Mouse (Mus musculus): ENCODE data around the gene Pagr1b. TPM values are rescaled to one million over a fixed set of nuclear protein-coding genes. Genes with fewer than 3 reads are reported as not detected.

The Pagr1b gene
- total RNA-seq, 2 experiments from 2014 or later = 0.66 to 2.3 TPM

DNA sequence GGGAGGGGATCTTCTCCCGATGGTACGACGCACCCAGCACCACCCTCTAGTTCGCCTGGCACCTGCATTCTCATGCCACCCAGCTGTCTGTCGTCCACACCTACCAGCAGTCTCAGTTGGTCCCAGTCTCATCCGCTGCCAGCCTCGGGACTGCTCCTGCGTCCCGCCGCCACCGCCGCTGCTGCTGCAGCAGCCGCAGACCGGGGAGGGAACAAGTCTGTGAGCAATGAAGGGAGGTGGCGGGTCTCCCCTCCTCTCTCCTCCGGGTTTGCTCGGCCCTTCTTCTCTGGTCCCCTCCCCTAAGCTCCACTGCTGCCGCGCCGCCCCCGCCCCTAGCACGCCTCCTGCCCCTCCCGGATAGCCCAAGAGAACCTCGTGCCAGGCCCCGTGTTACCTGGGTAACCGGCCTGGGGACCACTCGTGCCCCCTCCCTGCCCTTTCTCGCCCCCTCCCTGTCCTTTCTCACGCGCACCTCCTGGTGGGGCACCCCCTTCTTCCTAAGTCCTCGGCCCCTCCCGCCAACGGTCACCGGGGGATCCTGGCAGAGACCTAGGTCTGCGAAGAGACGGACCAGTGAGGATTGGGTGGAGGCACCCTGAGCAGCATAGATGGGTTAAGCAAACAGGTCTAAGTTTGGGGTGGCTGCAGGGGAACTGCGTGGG, 4.7 kb upstream of the Pagr1b start, which contains the start of the genes Gm42742 and Prrt2:
TSS of gene Gm42742 (minus strand) at position 197 of the 662 bp plus-strand sequence.
TSS of gene Prrt2 (minus strand) at position 311 of the 662 bp plus-strand sequence.
- peak; percentile 74 to 85 for DNase-seq (ENCODE audit: low spot score in 2 of 2)
- intact Hi-C loops (cut with DNase I) = loop anchor here (2.0 kb wide), 1 partner anchor 70 kb away; the partner anchor contains the start of gene Sez6l2

DNA sequence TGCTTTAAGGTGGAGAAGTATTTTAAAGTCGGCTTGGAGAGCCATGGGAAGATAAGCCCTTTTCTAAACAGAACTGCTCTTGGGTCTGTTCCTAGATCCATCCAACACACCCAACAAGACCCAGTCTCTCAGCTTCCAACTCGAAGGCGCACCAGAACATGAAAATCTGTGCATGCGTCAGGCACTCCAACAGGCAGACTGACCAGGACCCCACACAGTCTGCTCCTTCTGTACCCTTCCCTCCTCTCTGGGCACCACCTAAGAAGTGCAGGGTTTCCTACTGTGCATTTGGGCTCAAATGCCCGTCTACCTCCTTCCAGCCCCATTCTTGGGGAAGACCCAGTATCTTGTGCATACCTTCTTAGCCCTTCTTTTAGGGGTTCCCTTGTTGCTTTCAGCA, 4.2 kb upstream of the Pagr1b start:
- intact Hi-C loops (cut with DNase I) = loop anchor here (2.0 kb wide), 1 partner anchor 70 kb away; the partner anchor contains the start of gene Sez6l2
- peak in 1 of 2 experiments; percentile 48 for DNase-seq (ENCODE audit: low spot score in 2 of 2)

DNA sequence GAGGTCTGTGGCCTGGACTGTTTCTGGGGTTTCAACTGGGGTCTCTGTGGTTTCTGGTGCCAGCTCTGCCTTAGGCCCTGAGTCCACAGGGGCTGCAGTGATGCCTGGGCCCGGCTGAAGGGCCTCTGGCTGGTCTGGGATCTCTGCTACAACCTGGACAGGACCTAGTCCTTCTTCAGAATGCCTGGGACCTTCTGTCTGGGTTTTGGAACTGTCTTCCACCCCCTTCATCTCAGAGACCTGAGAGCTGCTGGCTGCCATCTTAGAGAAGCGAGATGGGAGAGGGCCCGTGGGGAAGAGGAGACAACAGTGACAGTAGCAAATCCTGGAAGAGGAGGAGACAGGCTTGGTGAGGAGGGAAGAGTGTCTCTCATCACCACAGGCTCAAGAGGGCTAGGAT, 3.7 kb upstream of the Pagr1b start:
- intact Hi-C loops (cut with DNase I) = loop anchor here (2.0 kb wide), 1 partner anchor 69 kb away; the partner anchor contains the start of gene Sez6l2
- peak in 1 of 2 experiments; percentile 43 for DNase-seq (ENCODE audit: low spot score in 2 of 2)

DNA sequence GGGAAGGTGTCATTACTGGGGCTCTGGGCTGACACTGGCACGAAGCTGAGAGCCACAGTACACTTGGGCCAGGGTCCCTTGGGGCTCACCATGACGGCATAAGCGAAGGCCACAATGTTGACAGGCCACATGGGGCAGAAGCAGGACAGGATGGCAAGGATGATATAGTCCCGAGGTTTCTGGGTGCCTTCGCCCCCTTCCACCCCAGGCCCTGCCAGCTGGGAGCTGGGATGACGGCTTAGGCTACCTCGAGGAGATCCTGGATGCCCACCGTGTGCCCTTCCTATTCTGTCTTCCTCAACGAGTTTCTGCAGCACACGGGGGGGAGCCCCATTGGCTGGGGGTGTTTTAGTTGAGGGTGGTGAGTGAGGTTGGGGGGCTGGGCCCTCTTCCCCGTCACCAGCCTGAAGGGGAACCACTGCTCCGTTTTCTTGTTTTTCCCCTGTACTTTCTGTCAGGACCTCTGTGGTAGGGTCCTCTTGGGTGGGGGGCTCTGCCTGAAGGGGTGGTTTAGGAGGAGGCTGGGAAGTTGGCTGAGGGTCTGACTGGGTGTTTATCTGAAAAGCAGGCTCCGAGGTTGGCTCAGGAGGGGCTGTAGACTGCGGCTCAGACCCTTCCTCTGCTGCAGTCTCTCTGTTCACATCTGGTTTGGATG, 3.1 kb upstream of the Pagr1b start:
- intact Hi-C loops (cut with DNase I) = no loop called here

DNA sequence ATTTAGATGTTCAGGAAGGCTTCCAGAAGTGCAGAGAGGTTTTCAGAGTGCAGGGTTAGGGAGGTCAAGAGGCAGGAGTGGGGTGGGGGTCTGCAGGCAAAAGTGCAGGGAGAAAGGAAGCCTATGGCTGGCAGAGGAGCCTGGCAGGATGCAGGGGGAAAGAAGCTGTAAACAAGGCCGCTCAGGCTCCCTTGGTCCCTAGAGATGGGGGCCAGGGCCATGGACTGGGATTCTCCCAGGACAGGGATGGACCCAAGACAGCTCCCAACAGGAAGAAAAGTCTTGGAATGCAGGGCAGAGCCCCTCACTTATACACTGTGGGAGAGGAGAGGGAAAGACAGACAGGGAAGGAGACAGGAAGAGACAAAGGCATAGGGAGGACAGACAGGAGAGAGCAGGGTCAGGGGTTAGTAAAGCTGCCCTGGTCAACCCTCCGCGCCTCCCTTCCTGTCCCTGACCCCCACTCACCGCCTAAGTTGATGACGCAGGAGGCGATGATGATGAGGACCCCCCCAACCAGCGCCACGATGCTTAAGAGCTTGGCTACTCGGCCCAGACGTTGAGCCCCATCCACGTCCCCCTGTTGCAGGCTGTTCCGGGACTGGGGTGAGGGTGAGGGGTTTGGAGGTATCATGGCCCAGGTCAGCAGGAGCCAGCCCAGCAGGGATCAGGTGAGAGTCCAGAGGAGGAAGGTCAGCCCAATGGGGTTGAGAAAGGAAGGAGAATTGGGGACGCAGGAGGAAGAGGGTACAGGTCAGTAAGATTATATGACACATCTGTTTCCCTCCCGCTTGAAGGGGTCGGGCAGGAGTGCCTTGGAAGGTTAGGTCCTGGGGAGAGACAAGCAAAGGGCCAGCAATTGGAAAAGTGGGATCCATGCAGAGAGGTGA, 2.4 kb upstream of the Pagr1b start:
- DNase-seq (ENCODE audit: low spot score in 2 of 2) = no peak
- intact Hi-C loops (cut with DNase I) = no loop called here

More for the DNA sequence above, 3.1 kb upstream of the Pagr1b start:
- no peak for DNase-seq (ENCODE audit: low spot score in 2 of 2)

DNA sequence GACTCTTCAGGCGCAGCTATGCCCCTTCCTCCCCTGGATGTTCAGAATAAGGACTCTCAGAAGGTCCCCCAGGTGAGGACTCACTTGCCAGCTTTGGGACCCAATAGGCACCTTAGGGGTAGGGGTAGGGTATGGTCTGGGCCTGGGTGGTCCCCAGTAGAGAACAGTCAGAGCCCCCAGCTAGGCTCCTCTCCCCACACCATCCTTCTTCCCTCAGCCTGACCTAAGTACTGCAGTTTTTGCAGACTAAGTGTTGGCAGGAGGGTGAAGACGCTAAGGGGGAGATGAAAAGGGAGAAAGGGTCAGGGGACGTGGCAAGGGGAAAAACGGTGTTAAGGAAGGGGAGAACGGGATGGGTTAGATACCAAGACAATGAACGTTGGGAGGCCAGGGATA, 1.7 kb upstream of the Pagr1b start:
- no peak for DNase-seq (ENCODE audit: low spot score in 2 of 2)
- intact Hi-C loops (cut with DNase I) = loop anchor here (2.0 kb wide), 2 partner anchors 87 to 155 kb away; partner anchors contain the start of gene Ino80e

DNA sequence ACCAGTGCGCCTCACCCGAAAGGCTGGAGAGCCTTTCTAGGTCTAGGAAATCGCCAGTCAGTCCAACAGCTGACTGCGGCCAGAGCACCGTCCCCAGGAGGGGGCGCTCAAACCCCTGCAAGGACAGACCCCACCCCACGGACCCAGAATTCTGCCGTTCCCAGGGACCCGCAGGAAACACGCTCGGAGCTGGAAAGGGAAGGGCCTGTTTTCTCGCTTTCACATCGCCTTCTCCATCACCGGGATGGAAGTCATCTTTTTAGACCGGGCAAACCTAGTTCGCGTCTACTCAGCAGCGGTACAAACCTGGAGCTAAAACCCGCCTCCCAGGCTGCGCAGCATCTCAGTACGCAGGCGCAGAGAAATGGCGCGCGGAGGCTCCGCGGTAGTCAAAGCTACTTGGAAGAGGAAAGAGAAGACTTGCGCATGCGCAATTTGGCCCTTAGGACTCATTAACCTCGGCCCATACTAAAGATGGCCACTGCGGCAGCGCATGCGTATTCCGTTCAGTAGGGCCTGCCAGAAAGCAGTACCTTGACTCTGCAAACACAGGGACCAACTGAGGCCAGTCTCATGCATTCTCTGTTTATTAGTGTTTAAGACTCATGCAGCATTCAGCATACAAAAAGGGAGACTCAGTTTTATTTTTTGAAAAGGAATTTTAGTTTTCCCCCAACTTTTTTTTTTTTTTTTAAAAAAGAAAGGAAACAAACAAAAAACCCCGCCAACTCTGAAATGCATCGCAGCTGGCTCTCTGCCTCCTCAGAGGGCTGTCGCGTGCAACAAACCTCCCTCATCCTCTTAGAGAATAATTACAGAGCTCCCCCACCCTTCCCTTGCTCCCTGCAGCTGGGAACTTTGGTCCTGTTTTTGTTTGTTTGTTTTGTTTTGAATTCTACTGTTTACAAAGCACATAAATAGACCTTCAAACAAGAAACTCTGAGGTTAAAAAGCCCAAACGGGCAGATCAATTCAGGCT, 976 bp upstream of the Pagr1b start, which contains the start of gene Pagr1a:
TSS of gene Pagr1a (minus strand) at position 382 of the 979 bp plus-strand sequence.
- intact Hi-C loops (cut with DNase I) = loop anchor here (2.0 kb wide), 2 partner anchors 88 to 154 kb away; partner anchors contain the start of gene Ino80e
- peak; percentile 98 for DNase-seq (ENCODE audit: low spot score in 2 of 2)

DNA sequence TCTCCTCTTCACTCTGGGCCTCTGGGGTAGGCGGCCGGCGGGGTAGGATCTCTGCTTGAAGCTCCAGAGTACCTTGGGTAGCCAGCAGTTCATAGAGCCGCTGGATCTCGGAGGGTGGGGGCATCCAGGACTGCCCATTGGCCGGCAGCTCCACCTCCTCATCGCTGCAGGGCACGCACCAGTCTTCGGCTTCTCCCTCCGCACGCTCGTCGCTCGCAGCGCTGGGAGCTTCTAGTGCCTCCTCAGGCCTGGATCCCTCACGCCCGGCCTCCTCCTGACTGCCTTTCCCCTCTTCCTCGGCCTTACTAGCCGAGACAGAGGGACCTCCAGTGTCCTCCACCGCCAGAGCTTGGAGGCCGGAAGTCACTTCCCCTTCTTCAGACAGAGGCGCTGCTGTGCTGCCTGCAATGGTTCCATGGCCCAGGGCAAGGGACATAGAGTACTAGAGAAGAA, 228 bp upstream of the Pagr1b start:
- intact Hi-C loops (cut with DNase I) = loop anchor here (2.0 kb wide), 2 partner anchors 88 to 154 kb away; partner anchors contain the start of gene Ino80e
- DNase-seq (ENCODE audit: low spot score in 2 of 2) = peak in 1 of 2 experiments; percentile 65

DNA sequence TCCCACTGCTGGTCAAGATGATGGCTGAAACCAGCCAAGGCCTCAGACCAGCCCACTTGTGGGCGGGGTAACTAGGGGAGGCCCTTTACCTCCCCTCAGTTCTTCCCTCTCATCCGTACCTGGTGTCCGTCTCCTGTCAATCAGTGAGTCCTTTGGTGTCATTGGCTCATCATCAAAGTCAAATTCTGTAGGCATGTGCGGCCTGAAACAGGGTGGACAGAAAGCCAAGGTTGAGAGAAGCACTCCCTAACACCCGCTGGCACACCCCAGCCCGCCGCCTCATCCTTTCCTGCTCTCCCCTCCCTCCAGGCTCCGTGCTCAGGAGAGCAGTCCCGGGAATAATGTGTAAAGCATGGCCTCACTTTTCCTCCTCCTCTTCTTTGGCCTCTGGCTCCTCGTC, 203 bp downstream of the Pagr1b start:
- intact Hi-C loops (cut with DNase I) = loop anchor here (2.0 kb wide), 2 partner anchors 89 to 153 kb away; partner anchors contain the start of gene Ino80e
- DNase-seq (ENCODE audit: low spot score in 2 of 2) = peak in 1 of 2 experiments; percentile 11

DNA sequence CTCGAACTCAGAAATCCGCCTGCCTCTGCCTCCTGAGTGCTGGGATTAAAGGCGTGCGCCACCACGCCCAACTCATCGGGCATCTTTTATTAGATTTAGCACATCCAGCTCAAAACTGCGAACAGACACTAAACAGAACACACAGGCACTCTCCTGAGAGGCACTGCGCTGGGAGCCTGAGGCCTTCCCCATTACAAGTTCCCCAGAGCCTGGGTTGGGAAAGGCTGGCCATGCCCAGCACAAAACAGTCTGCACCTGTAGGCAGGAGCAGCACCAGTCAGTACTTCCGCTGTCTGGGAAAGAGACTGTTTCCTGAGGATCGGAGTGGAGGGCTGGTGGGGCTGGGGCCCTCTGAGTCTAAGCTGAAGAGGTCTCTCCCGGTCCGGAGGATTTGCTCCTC, 1.3 kb downstream of the Pagr1b start:
- DNase-seq (ENCODE audit: low spot score in 2 of 2) = no peak
- intact Hi-C loops (cut with DNase I) = loop anchor here (2.0 kb wide), 1 partner anchor 38 kb away; the partner anchor contains the start of gene Cdiptos

DNA sequence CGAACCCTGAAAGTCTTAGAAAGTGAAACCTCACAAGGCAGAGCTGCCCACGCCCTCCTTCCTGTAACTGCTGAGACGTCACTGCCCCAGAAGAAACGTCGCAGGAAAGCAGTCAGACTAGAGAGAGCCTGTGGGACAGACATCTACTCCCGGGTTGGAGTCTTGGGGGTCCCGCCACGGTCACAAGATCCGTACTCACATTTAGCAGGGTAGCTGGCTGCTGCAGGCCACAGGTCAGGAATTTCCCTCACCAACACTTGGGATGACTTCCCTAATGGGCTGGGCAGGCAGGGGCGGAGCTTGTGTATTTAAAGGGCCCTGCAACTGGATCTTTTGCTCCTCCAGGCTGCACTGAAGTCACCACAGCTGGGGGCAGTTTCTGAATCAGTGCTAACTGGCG, 2.0 kb downstream of the Pagr1b start, which contains the start of gene Mvp:
TSS of gene Mvp (minus strand) at position 302 of the 400 bp plus-strand sequence.
- intact Hi-C loops (cut with DNase I) = loop anchor here (2.0 kb wide), 1 partner anchor 38 kb away; the partner anchor contains the start of gene Cdiptos
- peak in 1 of 2 experiments; percentile 30 for DNase-seq (ENCODE audit: low spot score in 2 of 2)

DNA sequence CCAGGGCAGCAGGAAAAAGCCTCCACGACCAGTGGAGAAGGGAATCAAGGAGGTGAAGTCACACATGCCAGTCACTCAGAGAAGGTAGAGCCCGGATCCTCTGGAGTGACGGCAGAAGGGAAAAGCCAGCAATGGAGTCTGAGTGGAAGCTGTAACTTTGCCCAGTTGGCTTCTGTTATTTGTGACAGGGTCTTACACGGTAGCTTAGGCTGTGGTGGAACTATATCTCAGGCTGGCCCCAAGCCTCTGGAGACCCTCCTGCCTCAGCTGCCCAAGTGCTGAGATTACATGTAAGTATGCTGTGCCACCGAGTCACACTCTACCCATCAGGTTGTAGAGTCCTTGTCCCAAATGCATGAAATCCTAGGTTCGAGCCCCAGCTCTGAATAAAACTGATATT, 2.9 kb downstream of the Pagr1b start:
- intact Hi-C loops (cut with DNase I) = no loop called here

DNA sequence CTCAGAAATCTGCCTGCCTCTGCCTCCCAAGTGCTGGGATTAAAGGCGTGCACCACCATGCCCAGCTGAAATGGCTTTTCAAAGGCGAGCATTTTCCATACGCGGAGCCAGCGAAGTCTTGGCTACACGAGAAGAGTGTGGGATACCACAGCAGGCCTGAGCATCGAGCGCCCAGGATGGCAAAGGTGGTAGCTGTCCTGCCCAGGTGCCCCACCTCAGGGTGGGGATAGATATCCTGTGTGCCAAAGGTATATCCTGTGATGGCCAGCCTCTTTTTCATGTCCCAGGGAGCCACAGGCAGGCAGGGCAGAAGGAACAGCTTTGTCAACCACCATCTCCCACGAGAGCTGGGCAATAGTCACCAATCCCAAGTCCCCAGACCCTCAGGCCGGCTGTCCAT, 3.4 kb downstream of the Pagr1b start:
- intact Hi-C loops (cut with DNase I) = no loop called here

More for the DNA sequence above, 2.9 kb downstream of the Pagr1b start:
- DNase-seq (ENCODE audit: low spot score in 2 of 2) = no peak

DNA sequence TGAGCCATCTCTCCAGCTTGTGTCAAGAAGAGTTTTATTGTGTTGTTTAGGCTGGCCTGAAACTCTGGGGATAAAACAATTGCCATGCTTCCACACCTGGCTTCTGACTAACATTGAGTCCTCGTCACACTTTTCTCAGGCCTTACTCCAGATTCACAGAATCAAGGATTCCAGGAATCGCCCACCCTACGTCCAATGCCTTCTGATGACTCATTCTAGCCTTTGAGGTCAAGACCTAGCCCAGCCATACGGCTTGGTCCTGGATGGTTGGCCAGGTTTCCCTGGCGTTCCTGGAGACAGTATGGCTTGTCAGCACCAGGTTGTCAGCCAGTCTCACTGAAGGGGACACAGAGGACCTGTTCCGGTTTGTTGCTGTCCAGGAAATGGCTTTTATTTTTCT, 3.9 kb downstream of the Pagr1b start:
- no peak for DNase-seq (ENCODE audit: low spot score in 2 of 2)
- intact Hi-C loops (cut with DNase I) = no loop called here

More for the DNA sequence above, 3.4 kb downstream of the Pagr1b start:
- no peak for DNase-seq (ENCODE audit: low spot score in 2 of 2)

DNA sequence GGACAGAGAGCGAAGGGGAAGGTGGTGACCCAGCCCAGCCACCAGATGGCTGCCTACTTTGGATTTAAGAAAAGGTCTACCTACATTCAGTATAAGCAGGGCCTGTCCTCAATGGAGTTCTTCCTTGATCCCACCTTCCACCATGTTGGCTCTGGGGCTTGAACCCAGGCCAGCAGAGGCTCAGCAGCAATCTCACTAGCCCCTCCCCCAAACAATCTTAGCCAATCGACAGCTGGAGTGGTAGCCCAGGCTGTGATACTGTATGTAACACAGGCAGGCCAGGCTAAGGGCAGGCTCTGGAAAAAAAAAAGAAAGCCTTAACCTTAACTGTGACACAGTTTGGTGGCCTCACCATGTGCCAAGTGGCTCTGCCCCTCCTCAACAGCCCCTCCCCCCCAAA, 4.6 kb downstream of the Pagr1b start:
- no peak for DNase-seq (ENCODE audit: low spot score in 2 of 2)
- intact Hi-C loops (cut with DNase I) = no loop called here

DNA sequence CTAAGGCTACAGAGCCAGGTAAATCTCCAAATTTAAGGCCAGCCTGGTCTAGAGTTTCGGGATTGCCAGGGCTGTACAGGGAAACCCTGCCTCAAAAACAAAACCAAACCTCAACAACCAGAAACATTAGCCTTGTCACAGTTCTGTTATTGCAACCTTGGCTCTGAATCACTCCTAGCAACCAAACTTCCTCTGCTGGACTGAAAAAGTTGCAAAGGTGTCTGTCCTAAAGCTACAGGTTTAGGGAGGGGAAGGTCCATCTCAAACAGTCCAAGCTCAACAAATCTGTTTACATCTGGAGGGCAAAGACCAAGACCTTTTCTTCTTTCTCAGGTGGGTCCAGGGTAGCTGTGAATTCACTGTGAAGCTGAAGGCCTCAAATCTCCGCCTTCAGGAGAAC, 5.2 kb downstream of the Pagr1b start:
- no peak for DNase-seq (ENCODE audit: low spot score in 2 of 2)
- intact Hi-C loops (cut with DNase I) = no loop called here

DNA sequence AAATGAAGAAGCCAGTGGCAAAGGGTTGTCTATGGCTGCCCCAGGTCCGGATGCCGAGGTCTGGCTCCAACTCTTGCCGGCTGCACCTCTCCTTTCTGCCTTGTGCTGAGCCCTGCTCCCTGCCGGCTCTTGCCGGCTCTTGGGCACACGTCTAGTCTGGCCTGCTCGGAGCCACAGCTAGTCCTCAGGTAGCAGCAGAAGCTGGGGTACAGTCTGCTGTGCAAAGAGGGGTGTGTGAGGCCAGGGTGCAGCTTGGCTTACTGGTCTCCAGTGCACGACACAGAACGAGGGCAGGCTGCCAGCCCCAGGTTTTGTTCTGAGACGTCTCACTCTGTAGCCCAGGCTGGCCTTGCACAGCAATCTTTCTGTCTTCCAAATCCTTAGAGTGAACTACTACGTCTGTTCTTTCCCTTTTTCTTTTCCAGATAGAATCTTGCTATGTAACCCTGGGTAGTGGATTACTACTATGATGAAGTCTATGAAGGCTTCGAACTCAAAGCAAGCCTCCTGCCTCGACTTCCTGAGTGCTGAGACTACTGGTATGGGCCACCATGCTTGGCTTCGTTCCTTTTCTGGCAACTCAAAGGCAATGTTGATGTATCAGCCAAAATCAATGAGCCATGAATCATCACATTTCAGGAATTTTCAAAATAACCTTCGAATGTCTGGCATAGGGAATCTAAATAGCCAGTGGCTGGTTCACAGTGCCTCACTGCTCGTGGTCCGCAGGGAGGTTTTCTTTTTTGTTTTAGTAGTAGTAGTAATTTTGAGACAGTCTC, 6.8 kb downstream of the Pagr1b start:
- intact Hi-C loops (cut with DNase I) = no loop called here
- DNase-seq (ENCODE audit: low spot score in 2 of 2) = no peak

All from left cerebral cortex, postnatal 25 days (tissue).